Mouse (Mus musculus): Measurements from ENCODE around the gene Dusp13. TPM values are rescaled to one million over a fixed set of nuclear protein-coding genes. Genes with fewer than 3 reads are reported as not detected.

The Dusp13 gene
- polyA plus RNA-seq, 1 experiment = 961 TPM

DNA sequence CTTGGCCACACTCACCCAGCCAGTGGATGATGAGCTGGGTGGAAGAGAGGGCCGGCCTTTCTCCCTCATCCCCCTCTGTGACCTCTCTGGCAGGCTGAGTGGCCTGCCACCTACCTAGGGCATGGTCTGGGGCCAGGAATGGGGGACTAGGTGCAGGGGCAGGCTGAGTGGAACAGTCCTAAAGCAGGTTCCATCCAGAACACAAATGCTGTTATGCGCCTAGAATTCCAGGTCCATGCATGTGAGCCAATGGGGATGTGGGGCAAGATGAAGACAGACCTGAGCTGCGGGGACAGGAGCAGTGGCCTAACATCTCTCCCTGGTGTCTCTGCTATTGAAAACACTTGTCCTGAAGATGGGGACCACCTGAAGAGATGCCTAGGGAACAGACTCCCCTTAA, 9.7 kb downstream of the Dusp13 start:
- peak overlapping the region; percentile 76 for H3K4me3 ChIP-seq (ENCODE audit: control insufficient read depth, low read depth, low read length)
- no peaks in the 10 kb centered on the region for H3K4me1 ChIP-seq (ENCODE audit: control insufficient read depth, insufficient read depth, low read length)
- H3K27me3 ChIP-seq (ENCODE audit: control insufficient read depth, insufficient read depth, low read length) = no peaks in the 10 kb centered on the region
- no peaks in the 10 kb centered on the region for H3K36me3 ChIP-seq (ENCODE audit: control insufficient read depth, insufficient read depth, low read length)
- H3K27ac ChIP-seq (ENCODE audit: control insufficient read depth, insufficient read depth, low read depth, low read length) = 0 out of 2 replicates have a peak overlapping the region, but pooled peaks have one; percentile 5
- TF ChIP-seq POLR2A (IDR thresholded peaks at IDR 0.05; ENCODE audit: control insufficient read depth, low read depth, low read length) (peak; percentile 48; the same call in 1 of the 2 replicates), CTCF (IDR thresholded peaks at IDR 0.05; ENCODE audit: control insufficient read depth, insufficient read depth, insufficient replicate concordance, low read depth, low read length) (no peak)

DNA sequence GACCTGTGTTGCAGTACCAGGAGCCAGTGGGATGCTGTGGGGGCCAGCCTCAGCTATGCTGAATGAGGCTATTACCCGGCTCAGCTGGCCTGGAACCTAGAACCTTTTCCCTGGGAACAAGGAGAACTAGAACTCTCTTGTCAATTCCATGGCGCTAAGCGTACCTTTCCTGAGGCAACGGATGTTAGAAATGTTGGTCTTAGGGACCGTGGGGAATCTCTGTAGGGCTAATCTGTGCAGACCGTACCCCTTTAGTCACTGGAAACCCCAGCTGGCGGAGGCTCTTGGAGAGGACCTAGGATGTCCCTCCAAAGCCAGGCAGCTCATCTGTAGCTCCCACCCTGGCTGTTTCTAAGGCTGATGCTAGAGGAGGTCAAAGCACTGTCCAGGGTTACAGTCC, 10.6 kb downstream of the Dusp13 start:
- TF ChIP-seq CTCF (IDR thresholded peaks at IDR 0.05; ENCODE audit: control insufficient read depth, insufficient read depth, insufficient replicate concordance, low read depth, low read length) (no peak), POLR2A (IDR thresholded peaks at IDR 0.05; ENCODE audit: control insufficient read depth, low read depth, low read length) (peak; percentile 29; the same call in 1 of the 2 replicates)
- H3K4me3 ChIP-seq (ENCODE audit: control insufficient read depth, low read depth, low read length) = peak overlapping the region; percentile 76
- H3K4me1 ChIP-seq (ENCODE audit: control insufficient read depth, insufficient read depth, low read length) = no peaks in the 10 kb centered on the region
- no peak overlapping the region for H3K27ac ChIP-seq (ENCODE audit: control insufficient read depth, insufficient read depth, low read depth, low read length)
- no peaks in the 10 kb centered on the region for H3K27me3 ChIP-seq (ENCODE audit: control insufficient read depth, insufficient read depth, low read length)
- H3K36me3 ChIP-seq (ENCODE audit: control insufficient read depth, insufficient read depth, low read length) = no peaks in the 10 kb centered on the region

DNA sequence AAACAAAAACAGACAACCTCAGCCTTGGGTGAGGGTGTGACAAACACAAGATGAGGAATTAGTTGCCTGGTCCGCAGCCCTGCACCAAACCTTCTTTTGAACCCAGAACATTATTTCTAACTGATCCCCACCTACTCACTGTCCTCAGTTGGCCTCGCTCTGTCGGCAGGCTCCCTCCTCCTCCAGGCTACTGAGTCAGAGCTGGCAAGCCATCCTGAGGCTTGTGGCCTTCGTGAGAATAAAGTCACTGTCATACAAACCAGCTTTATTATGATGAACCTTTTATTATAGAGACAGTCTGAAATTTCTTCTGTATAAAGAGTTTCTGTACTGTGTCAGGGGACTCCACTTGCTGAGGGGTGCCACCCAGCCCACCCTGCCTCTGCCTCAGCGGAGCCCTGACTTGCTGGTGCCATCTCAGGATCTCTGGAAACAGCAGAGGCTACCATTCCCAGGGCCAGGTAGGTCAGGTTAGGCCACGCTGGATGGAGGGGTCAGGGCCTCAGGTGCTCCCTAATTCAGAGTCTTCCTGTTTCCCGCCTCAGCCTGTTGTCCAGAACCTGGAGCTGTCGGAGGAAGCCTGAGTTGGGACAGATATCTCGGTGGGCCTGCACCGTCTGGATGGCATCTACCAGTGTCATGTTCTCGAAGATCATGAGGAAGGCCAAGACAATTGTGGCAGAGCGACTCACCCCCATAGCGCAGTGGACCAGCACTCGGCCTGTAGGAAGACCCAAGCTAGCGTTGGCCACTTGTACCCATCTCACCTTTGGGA, 17.7 kb downstream of the Dusp13 start:
- Histone ChIP-seq H3K27ac (ENCODE audit: control insufficient read depth, insufficient read depth, low read depth, low read length) (no peak overlapping the region), H3K4me3 (ENCODE audit: control insufficient read depth, low read depth, low read length) (no peak overlapping the region), H3K27me3 (ENCODE audit: control insufficient read depth, insufficient read depth, low read length) (no peaks in the 10 kb centered on the region), H3K4me1 (ENCODE audit: control insufficient read depth, insufficient read depth, low read length) (no peaks in the 10 kb centered on the region), H3K36me3 (ENCODE audit: control insufficient read depth, insufficient read depth, low read length) (no peaks in the 10 kb centered on the region)
- TF ChIP-seq POLR2A (IDR thresholded peaks at IDR 0.05; ENCODE audit: control insufficient read depth, low read depth, low read length) (no peak), CTCF (IDR thresholded peaks at IDR 0.05; ENCODE audit: control insufficient read depth, insufficient read depth, insufficient replicate concordance, low read depth, low read length) (no peak)

DNA sequence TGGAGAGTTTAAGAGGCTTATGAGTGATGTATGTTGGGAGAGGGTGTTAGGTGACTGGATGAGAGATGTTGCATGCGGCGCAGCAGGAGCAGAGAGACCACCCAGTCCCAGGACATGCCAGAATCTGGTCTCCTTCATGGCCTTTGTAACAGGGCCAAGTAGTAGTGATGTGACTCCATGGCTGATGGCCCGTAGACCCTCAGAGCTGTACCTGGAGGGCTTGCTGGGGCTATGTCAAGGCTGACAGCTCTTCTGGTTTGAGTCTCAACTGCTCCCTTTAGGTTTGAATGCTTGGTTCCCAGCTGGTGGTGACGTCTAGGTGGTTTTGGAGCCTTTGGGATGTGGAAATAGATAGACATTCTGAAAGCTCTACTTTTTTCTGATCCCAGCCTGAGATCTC, 21.0 kb downstream of the Dusp13 start:
- Histone ChIP-seq H3K4me3 (ENCODE audit: control insufficient read depth, low read depth, low read length) (no peak overlapping the region), H3K27ac (ENCODE audit: control insufficient read depth, insufficient read depth, low read depth, low read length) (no peak overlapping the region), H3K36me3 (ENCODE audit: control insufficient read depth, insufficient read depth, low read length) (no peaks in the 10 kb centered on the region), H3K4me1 (ENCODE audit: control insufficient read depth, insufficient read depth, low read length) (no peaks in the 10 kb centered on the region), H3K27me3 (ENCODE audit: control insufficient read depth, insufficient read depth, low read length) (no peaks in the 10 kb centered on the region)
- no peak for TF ChIP-seq CTCF (IDR thresholded peaks at IDR 0.05; ENCODE audit: control insufficient read depth, insufficient read depth, insufficient replicate concordance, low read depth, low read length)
- TF ChIP-seq POLR2A (IDR thresholded peaks at IDR 0.05; ENCODE audit: control insufficient read depth, low read depth, low read length) = no peak

DNA sequence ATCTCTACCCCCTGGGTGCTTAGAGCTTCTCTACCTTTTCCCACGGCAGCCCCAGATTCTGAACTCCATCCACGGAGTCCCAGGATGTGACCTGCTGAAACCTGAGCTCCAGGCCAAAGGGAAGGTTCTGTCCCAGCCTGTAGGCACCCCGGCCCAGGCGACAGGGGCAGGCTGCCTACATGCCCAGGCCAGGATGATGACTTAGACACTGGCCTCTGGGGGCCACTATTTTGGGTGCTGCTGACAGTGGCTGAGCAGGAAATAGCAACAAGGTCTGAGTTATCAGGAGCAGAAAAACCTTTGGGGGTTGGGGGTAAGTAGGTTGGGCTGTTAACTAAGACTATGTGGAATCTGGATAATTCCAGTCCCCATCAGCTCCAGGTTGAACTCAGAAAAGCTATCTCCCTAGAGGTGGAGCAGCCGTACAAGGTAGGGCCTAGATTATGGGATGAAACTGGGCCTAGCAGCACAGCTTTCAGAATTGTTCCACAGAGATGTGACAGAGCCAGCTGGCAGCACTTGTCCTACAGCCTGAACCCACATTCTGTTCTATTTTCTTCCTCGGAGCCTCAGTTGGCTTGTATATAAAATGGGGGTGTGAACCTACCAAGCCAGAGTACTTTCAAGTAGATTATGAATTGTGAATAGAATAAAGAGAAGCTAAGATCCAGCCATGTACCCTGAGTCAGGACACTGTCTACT, 21.8 kb downstream of the Dusp13 start:
- H3K36me3 ChIP-seq (ENCODE audit: control insufficient read depth, insufficient read depth, low read length) = no peaks in the 10 kb centered on the region

DNA sequence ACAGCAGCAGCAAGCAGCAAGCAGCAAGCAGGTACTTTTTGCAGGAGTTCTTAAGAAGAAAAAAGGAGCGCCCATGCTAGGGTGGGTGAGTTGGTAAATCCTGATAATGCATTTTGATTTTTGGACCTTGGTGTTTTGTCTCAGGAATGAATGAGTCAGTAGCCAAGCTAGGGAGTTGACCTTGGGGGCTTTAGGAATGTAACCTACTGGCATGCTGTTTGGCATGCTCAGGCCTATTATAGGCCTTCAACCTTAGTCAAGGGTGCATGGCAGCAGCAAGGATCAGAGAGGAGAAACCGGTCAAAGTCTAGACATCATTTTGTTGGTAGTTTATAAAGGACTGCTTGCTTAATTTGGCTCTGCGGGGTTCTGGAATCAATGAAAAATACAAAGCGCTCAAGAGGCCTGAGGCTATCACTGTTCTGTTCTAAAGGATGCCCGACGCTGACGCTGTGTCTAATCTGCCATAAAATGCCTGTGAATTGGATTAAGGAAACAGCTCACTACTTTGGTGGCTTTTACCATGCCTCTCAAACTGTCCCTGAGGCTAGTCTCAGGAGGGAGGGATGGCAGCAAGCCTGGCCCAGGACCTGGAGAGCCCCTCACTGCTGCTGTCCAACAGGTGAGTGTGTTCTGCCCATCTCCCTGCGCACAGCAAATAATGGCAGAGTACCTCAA, 28.8 kb downstream of the Dusp13 start:
- Histone ChIP-seq H3K4me3 (ENCODE audit: control insufficient read depth, low read depth, low read length) (no peak overlapping the region), H3K27me3 (ENCODE audit: control insufficient read depth, insufficient read depth, low read length) (no peaks in the 10 kb centered on the region), H3K36me3 (ENCODE audit: control insufficient read depth, insufficient read depth, low read length) (no peaks in the 10 kb centered on the region), H3K27ac (ENCODE audit: control insufficient read depth, insufficient read depth, low read depth, low read length) (no peak overlapping the region), H3K4me1 (ENCODE audit: control insufficient read depth, insufficient read depth, low read length) (no peaks in the 10 kb centered on the region)
- TF ChIP-seq CTCF (IDR thresholded peaks at IDR 0.05; ENCODE audit: control insufficient read depth, insufficient read depth, insufficient replicate concordance, low read depth, low read length) (no peak), POLR2A (IDR thresholded peaks at IDR 0.05; ENCODE audit: control insufficient read depth, low read depth, low read length) (no peak)

More for the DNA sequence above, 21.8 kb downstream of the Dusp13 start:
- TF ChIP-seq CTCF (IDR thresholded peaks at IDR 0.05; ENCODE audit: control insufficient read depth, insufficient read depth, insufficient replicate concordance, low read depth, low read length) (no peak), POLR2A (IDR thresholded peaks at IDR 0.05; ENCODE audit: control insufficient read depth, low read depth, low read length) (no peak)
- H3K4me3 ChIP-seq (ENCODE audit: control insufficient read depth, low read depth, low read length) = no peak overlapping the region
- no peaks in the 10 kb centered on the region for H3K27me3 ChIP-seq (ENCODE audit: control insufficient read depth, insufficient read depth, low read length)
- no peaks in the 10 kb centered on the region for H3K4me1 ChIP-seq (ENCODE audit: control insufficient read depth, insufficient read depth, low read length)
- no peak overlapping the region for H3K27ac ChIP-seq (ENCODE audit: control insufficient read depth, insufficient read depth, low read depth, low read length)
